ENCODE assay signal across 19 mouse cellular contexts in genomic region chr11:109699784-109700183, GRCm38 (mm10). TPM values are rescaled to one million over a fixed set of nuclear protein-coding genes. Genes with fewer than 3 reads are reported as not detected.
DNase-seq lines count a peak whose midpoint lies in the region; ATAC-seq and TF ChIP-seq lines count a peak whose summit lies in the region.
"Had no signal": no experiment of that assay in that cellular context is flagged by ENCODE, and none has a peak within 500 bp of the region (broad histone marks: within the 10 kb centered on the region; RNA-seq: fewer than 3 reads in every experiment).

No protein-coding gene starts in this region.

- H3K4me1 ChIP-seq in liver, adult 2 months (ENCODE audit: control insufficient read depth, insufficient read depth, low read length): peaks cover 29% of the 10 kb centered on the region
- H3K4me1 ChIP-seq in liver, embryonic 12.5 days: 0 out of 2 replicates have a peak, but pooled peaks cover 4% of the 10 kb centered on the region
- peaks cover 8% of the 10 kb centered on the region; the same call in 1 of the 2 replicates for H3K4me1 ChIP-seq in neural tube, embryonic 15.5 days
- H3K4me1 ChIP-seq: limb, embryonic 10.5 days had no signal

- no peak overlapping the region for H3K9ac ChIP-seq in liver, adult 2 months (ENCODE audit: low read depth, low read length)
- no peak overlapping the region for H3K9ac ChIP-seq in liver, embryonic 12.5 days
- H3K9ac ChIP-seq in neural tube, embryonic 15.5 days (replicated peaks): no peak overlapping the region
- H3K9ac ChIP-seq: embryonic facial prominence, embryonic 13.5 days had no signal

- no peak overlapping the region for H3K4me3 ChIP-seq in liver, adult 2 months (ENCODE audit: insufficient read depth, low read depth, low read length)
- H3K4me3 ChIP-seq in liver, embryonic 12.5 days: no peak overlapping the region
- H3K4me3 ChIP-seq in neural tube, embryonic 15.5 days (replicated peaks): no peak overlapping the region
- H3K4me3 ChIP-seq: embryonic facial prominence, embryonic 13.5 days; limb, embryonic 10.5 days had no signal

- no peaks in the 10 kb centered on the region for H3K36me3 ChIP-seq in liver, adult 2 months (ENCODE audit: control insufficient read depth, insufficient read depth, low read length)
- 0 out of 2 replicates have a peak, but pooled peaks cover 3% of the 10 kb centered on the region for H3K36me3 ChIP-seq in liver, embryonic 12.5 days
- H3K36me3 ChIP-seq in neural tube, embryonic 15.5 days: no peaks in the 10 kb centered on the region
- H3K36me3 ChIP-seq: embryonic facial prominence, embryonic 13.5 days; limb, embryonic 10.5 days had no signal

- 80% methylated on average over 2 of the region's 2 CpGs for WGBS in liver, adult 2 months
- 37% methylated on average over 2 of the region's 2 CpGs for WGBS in liver, embryonic 12.5 days (ENCODE audit: insufficient replicate concordance)
- WGBS in neural tube, embryonic 15.5 days: 52% methylated on average over 2 of the region's 2 CpGs

- no peak for TF ChIP-seq POLR2A in liver, adult 2 months (IDR thresholded peaks at IDR 0.05; ENCODE audit: extremely low read depth, insufficient read depth, low read length)

- no peak for ATAC-seq in CD4-positive, CD25-positive, alpha-beta regulatory T cell, adult 4 months
- ATAC-seq in liver, embryonic 12.5 days: no peak
- no peak for ATAC-seq in neural tube, embryonic 15.5 days (ENCODE audit: low FRiP score)
- ATAC-seq: forebrain, embryonic 16.5 days; midbrain, embryonic 16.5 days had no signal

- no peaks in the 10 kb centered on the region for H3K9me3 ChIP-seq in liver, embryonic 12.5 days (replicated peaks)
- H3K9me3 ChIP-seq in neural tube, embryonic 15.5 days (replicated peaks): no peaks in the 10 kb centered on the region
- H3K9me3 ChIP-seq: embryonic facial prominence, embryonic 13.5 days; limb, embryonic 10.5 days had no signal

- H3K79me2 ChIP-seq in liver, adult 2 months (ENCODE audit: control insufficient read depth, insufficient read depth, low read length): peaks cover 30% of the 10 kb centered on the region; the same call in 1 of the 2 replicates

- no peak overlapping the region for H3K27ac ChIP-seq in liver, adult 2 months (replicated peaks; ENCODE audit: insufficient read depth, low read depth, low read length)
- no peak overlapping the region for H3K27ac ChIP-seq in liver, embryonic 12.5 days
- H3K27ac ChIP-seq in neural tube, embryonic 15.5 days (replicated peaks): no peak overlapping the region
- H3K27ac ChIP-seq: embryonic facial prominence, embryonic 13.5 days; limb, embryonic 10.5 days; macrophage had no signal

- no peaks in the 10 kb centered on the region for H3K27me3 ChIP-seq in liver, adult 2 months (ENCODE audit: control insufficient read depth, insufficient read depth, low read length)
- H3K27me3 ChIP-seq in liver, embryonic 12.5 days (replicated peaks): no peaks in the 10 kb centered on the region
- no peaks in the 10 kb centered on the region for H3K27me3 ChIP-seq in neural tube, embryonic 15.5 days (replicated peaks)
- H3K27me3 ChIP-seq: embryonic facial prominence, embryonic 13.5 days had no signal

- DNase-seq in CD4-positive, CD25-positive, alpha-beta regulatory T cell, adult 2 months (ENCODE audit: low read depth, low spot score): peak; percentile 26
- no peak for DNase-seq in liver, adult 2 months (ENCODE audit: extremely low read depth, low read depth, low spot score)
- DNase-seq in thymus, postnatal 4 days: peak; percentile 21
- no peak for DNase-seq in thymus, postnatal 25 days
- DNase-seq in cerebellum, adult 8-10 months: no peak
- DNase-seq: adrenal gland, postnatal 14 days; cerebellum, adult 18-20 months; heart, postnatal 4 days; spleen, adult 18-20 months; thymus, postnatal 36 days had no signal

- 0 out of 2 replicates have a peak, but pooled peaks have one; percentile 15 for TF ChIP-seq CTCF in liver, adult 2 months (IDR thresholded peaks at IDR 0.05; ENCODE audit: low read depth, low read length)

- no peak overlapping the region for H3K4me2 ChIP-seq in liver, embryonic 12.5 days
- H3K4me2 ChIP-seq in neural tube, embryonic 15.5 days: no peak overlapping the region
- H3K4me2 ChIP-seq: embryonic facial prominence, embryonic 13.5 days had no signal

RNA-seq across cellular contexts. Expression of gene Fam20a, which starts 22.3 kb away (rescaled TPM):
- polyA plus RNA-seq in CD4-positive, CD25-positive, alpha-beta regulatory T cell, adult 4 months (2017; shearing (Covaris generic)): 1 to 10 TPM in 1 of 2 experiments, under 1 TPM in 1; 0.91 to 1.7 TPM
- 6.9 and 13.2 TPM in 2 replicates for total RNA-seq in liver, adult 2 months (2014; rRNA removed)
- 30.6 and 34.8 TPM in 2 replicates for polyA plus RNA-seq in liver, adult 2 months (2012; rRNA removed)
- 4.7 and 4.9 TPM in 2 replicates for polyA plus RNA-seq in liver, embryonic 12.5 days (2016; fragmentation: Nextera tagmentation; extraction: Ambion mirVana)
- polyA plus RNA-seq in neural tube, embryonic 15.5 days (2015; fragmentation: Nextera tagmentation; extraction: Ambion mirVana): 6.6 and 8.0 TPM in 2 replicates
- total RNA-seq: granulocyte monocyte progenitor cell, adult 5-6 weeks had no signal
- polyA plus RNA-seq: macrophage had no signal

RNA-seq across cellular contexts. Expression of gene Prkar1a, which starts 50.6 kb away (rescaled TPM):
- polyA plus RNA-seq in CD4-positive, CD25-positive, alpha-beta regulatory T cell, adult 4 months (2017; shearing (Covaris generic)): 100 to 1,000 TPM; 416 to 490 TPM
- total RNA-seq in liver, adult 2 months (2014; rRNA removed): 47.2 and 56.4 TPM in 2 replicates
- 51.1 and 59.9 TPM in 2 replicates for polyA plus RNA-seq in liver, adult 2 months (2012; rRNA removed)
- polyA plus RNA-seq in liver, embryonic 12.5 days (2016; fragmentation: Nextera tagmentation; extraction: Ambion mirVana): 165 and 171 TPM in 2 replicates
- 451 and 458 TPM in 2 replicates for polyA plus RNA-seq in neural tube, embryonic 15.5 days (2015; fragmentation: Nextera tagmentation; extraction: Ambion mirVana)

Comparison
In these comparisons a context has a peak if more than half of its experiments do, and no peak if none do; other contexts are left out.
1. DNase-seq: peak in CD4-positive, CD25-positive, alpha-beta regulatory T cell, adult 2 months (single experiment) and thymus, postnatal 4 days (single experiment); none in liver, adult 2 months (single experiment), thymus, postnatal 25 days (single experiment) and cerebellum, adult 8-10 months (single experiment).